Mouse (Mus musculus) limb, embryonic 13.5 days (tissue): Measurements from ENCODE around the gene Tenm2. TPM values are rescaled to one million over a fixed set of nuclear protein-coding genes. Genes with fewer than 3 reads are reported as not detected.
A peak's percentile ranks its signal among the peaks of the same experiment; 100 is the strongest.

Experiments
- ATAC-seq: fragments of 200-750 bp; cut with Nextera tagmentation; 2 replicates; pipeline ENCODE4 v1.8.0; 2017; ENCODE audit warnings: low read depth, moderate number of reproducible peaks, moderate TSS enrichment; ENCODE audit not compliant: low FRiP score
- H3K27ac ChIP-seq: fragments of 300-500 bp; sonication (generic); 2 replicates; pipeline ENCODE4 v1.5.1; 2015; ENCODE audit warnings: inconsistent platforms, mild to moderate bottlenecking, moderate library complexity
- H3K27me3 ChIP-seq: fragments of 300-500 bp; sonication (generic); 2 replicates; pipeline ENCODE4 v1.6.1; 2015; ENCODE audit warnings: mild to moderate bottlenecking, inconsistent platforms
- H3K36me3 ChIP-seq: fragments of 300-500 bp; sonication (generic); 2 replicates; pipeline ENCODE4 v1.6.1; 2015; ENCODE audit warnings: inconsistent platforms, mild to moderate bottlenecking, moderate library complexity
- H3K4me1 ChIP-seq: fragments of 300-500 bp; sonication (generic); 2 replicates; pipeline ENCODE4 v1.6.1; 2015; ENCODE audit warnings: inconsistent platforms
- H3K4me2 ChIP-seq: fragments of 300-500 bp; sonication (generic); replicated peaks from 2 replicates; pipeline ENCODE4 v1.6.1; 2015; ENCODE audit warnings: inconsistent platforms, mild to moderate bottlenecking, moderate library complexity
- H3K4me3 ChIP-seq: fragments of 300-500 bp; sonication (generic); 2 replicates; pipeline ENCODE4 v1.5.1; 2015; ENCODE audit warnings: moderate library complexity, mild to moderate bottlenecking, inconsistent platforms
- H3K9ac ChIP-seq: fragments of 300-500 bp; sonication (generic); 2 replicates; pipeline ENCODE4 v1.6.1; 2015; ENCODE audit warnings: mild to moderate bottlenecking, inconsistent platforms
- H3K9me3 ChIP-seq: fragments of 300-500 bp; sonication (generic); 2 replicates; pipeline ENCODE4 v1.6.1; 2016; ENCODE audit warnings: inconsistent platforms
- WGBS: fragments of 180-500 bp; shearing (Covaris S2); methylation state at CpG from one replicate; pipeline ENCODE4 v1.1.7; 2015; 5-methylcytosine and 5-hydroxymethylcytosine counted together
- polyA plus RNA-seq: library from polyadenylated mRNA; unstranded; fragments of >200 nt; fragmentation: Nextera tagmentation; extraction: Ambion mirVana; gene quantifications from 2 replicates; pipeline ENCODE4 v1.2.1, GENCODE M21; 2015

Tenm2 gene
- polyA plus RNA-seq, 1 experiment from 2014 or later, result 6.4 TPM

DNA sequence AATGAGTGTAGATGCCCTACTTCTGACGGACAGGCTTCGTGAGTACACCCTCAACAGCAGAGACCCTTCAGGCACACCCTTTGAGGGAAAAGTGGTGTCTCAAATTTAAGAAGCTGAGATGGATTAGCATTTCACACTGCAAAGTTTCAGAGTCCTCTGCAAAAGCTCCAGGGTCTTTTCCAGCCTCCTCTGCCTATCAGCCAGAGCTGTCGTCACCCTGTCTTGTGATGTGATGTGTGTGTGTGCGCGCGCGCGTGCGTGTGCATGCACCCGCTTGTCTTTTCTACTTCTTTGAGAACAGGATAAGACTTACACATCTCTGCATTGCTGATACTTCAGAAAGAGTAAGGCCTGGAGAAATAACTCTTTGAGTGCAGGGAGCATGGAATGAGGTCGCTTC, 1179.2 kb downstream of the Tenm2 start:
- H3K9ac ChIP-seq, result no peak overlapping the region
- no peak overlapping the region for H3K27ac ChIP-seq
- no peak overlapping the region for H3K4me3 ChIP-seq
- no peaks in the 10 kb centered on the region for H3K4me1 ChIP-seq
- no peaks in the 10 kb centered on the region for H3K9me3 ChIP-seq
- H3K27me3 ChIP-seq, result no peaks in the 10 kb centered on the region
- WGBS, result 87% methylated on average over 11 of the region's 11 CpGs
- no peak overlapping the region for H3K4me2 ChIP-seq
- H3K36me3 ChIP-seq, result no peaks in the 10 kb centered on the region
- ATAC-seq, result no peak

DNA sequence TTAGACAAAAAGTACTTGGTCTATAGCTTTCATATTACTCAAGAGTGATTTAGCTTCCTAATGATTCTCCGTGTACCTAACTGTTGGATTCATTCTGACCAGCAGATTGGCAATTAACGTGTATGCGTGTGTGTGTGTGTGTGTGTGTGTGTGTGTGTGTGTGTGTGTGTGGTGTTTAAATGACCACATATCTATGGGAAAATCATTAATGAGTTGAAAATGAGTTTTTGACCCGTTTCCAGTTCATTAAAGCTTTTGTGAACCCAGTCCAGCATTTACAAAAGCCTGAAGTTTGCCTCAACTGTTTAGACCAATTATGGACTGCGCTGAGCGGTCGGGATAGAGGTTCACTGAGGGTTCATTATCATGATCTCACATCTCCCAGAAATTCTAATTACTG, 1181.4 kb downstream of the Tenm2 start:
- Histone ChIP-seq H3K36me3 (no peaks in the 10 kb centered on the region), H3K27me3 (0 out of 2 replicates have a peak, but pooled peaks cover 3% of the 10 kb centered on the region), H3K27ac (no peak overlapping the region), H3K4me3 (no peak overlapping the region), H3K9ac (no peak overlapping the region), H3K9me3 (no peaks in the 10 kb centered on the region), H3K4me1 (no peaks in the 10 kb centered on the region), H3K4me2 (no peak overlapping the region)
- 77% methylated on average over 7 of the region's 7 CpGs for WGBS
- no peak for ATAC-seq

DNA sequence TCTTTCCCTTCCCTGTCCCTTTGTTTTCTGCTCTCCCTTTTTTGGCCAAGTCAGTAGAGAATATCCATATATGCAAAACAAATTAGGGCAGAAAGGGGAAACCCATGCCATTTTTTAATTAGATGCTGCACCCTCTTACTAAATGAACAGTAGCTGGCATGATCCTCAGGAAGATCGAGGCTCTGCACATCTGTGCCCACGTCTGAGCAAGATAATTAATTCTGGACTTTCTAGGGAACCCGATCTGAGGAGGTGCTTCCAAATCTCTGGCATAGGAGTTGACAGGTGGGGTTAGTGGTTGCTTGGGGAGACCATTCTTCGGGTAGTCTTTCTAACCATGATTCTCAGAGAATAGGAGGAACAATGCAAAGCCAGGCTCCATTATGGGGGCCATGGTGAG, 1182.3 kb downstream of the Tenm2 start:
- no peaks in the 10 kb centered on the region for H3K4me1 ChIP-seq
- H3K9me3 ChIP-seq, result no peaks in the 10 kb centered on the region
- no peaks in the 10 kb centered on the region for H3K36me3 ChIP-seq
- no peak for ATAC-seq
- H3K9ac ChIP-seq, result no peak overlapping the region
- no peak overlapping the region for H3K4me3 ChIP-seq
- H3K27ac ChIP-seq, result no peak overlapping the region
- H3K4me2 ChIP-seq, result no peak overlapping the region
- 71% methylated on average over 4 of the region's 4 CpGs for WGBS
- H3K27me3 ChIP-seq, result 0 out of 2 replicates have a peak, but pooled peaks cover 6% of the 10 kb centered on the region

DNA sequence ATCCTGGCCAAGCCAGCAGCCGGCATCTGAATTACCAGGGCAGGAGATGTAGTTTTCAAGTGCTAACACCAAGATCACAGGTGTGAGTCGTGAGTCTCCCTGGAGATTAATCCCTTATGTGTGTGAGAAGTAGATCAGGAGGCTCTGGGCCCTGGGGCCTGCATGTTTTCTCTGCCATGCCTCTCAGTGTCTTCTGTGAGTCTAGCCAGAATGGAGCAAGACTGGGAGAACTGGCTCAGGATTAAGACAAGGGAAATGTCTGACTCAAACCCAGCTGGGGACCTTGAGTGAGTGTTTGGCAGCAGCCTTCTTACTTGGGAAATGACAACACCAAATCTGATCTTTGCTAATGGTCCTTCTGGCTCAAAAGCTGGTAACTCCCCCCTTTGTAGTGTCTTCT, 1183.2 kb downstream of the Tenm2 start:
- Histone ChIP-seq H3K27ac (no peak overlapping the region), H3K36me3 (no peaks in the 10 kb centered on the region), H3K27me3 (0 out of 2 replicates have a peak, but pooled peaks cover 6% of the 10 kb centered on the region), H3K4me1 (no peaks in the 10 kb centered on the region), H3K9me3 (no peaks in the 10 kb centered on the region), H3K4me2 (no peak overlapping the region), H3K9ac (no peak overlapping the region), H3K4me3 (no peak overlapping the region)
- ATAC-seq, result no peak
- WGBS, result 35% methylated on average over 2 of the region's 2 CpGs

DNA sequence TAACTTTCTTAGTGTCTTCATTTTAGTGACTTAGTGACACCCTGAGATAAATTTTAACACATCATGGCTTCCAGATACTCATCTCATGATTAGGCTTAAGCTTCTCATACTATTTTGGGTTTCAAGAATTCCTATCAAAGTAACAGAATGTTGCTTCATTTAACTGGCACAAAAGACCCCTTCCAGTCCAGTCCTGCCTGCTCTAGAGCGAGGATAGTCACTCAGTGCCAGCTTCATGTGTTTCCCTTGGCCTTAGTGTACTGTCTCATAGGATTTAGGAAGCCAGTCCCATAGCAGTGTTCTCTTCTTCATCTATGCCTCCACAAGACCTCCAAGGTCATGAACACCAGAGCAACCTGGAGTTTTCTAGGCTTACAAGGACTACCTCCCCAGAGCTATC, 1183.7 kb downstream of the Tenm2 start:
- no peaks in the 10 kb centered on the region for H3K9me3 ChIP-seq
- 86% methylated on average over 1 of the region's 1 CpGs for WGBS
- no peak overlapping the region for H3K9ac ChIP-seq
- no peak overlapping the region for H3K4me3 ChIP-seq
- no peak overlapping the region for H3K27ac ChIP-seq
- ATAC-seq, result no peak
- H3K27me3 ChIP-seq, result peaks cover 9% of the 10 kb centered on the region; the same call in 1 of the 2 replicates
- H3K4me1 ChIP-seq, result no peaks in the 10 kb centered on the region
- H3K36me3 ChIP-seq, result no peaks in the 10 kb centered on the region
- no peak overlapping the region for H3K4me2 ChIP-seq

DNA sequence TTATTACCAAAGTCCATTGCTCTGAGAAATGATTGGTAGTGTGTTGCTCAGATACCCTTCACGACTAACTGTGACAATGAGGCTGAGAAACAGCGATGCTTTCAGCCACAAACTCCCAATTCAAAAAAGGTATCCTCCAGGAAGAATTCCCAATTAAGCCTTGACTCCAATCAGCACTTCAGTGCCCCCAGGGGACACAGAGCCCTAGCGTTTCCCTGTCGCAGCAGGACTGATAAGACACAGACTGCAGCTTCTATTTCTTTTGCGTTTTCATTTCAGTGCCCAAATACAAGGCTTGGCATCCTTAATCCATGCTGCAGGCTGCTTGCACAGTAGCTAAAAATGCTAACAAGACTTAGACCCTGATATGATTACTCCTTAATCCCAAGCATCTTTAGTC, 1186.2 kb downstream of the Tenm2 start:
- no peak overlapping the region for H3K4me2 ChIP-seq
- ATAC-seq, result no peak
- H3K9me3 ChIP-seq, result no peaks in the 10 kb centered on the region
- 37% methylated on average over 5 of the region's 5 CpGs for WGBS
- H3K27ac ChIP-seq, result no peak overlapping the region
- H3K9ac ChIP-seq, result no peak overlapping the region
- H3K4me3 ChIP-seq, result no peak overlapping the region
- H3K36me3 ChIP-seq, result no peaks in the 10 kb centered on the region
- H3K4me1 ChIP-seq, result peaks cover 5% of the 10 kb centered on the region; the same call in 1 of the 2 replicates
- H3K27me3 ChIP-seq, result peaks cover 15% of the 10 kb centered on the region; the same call in 1 of the 2 replicates

DNA sequence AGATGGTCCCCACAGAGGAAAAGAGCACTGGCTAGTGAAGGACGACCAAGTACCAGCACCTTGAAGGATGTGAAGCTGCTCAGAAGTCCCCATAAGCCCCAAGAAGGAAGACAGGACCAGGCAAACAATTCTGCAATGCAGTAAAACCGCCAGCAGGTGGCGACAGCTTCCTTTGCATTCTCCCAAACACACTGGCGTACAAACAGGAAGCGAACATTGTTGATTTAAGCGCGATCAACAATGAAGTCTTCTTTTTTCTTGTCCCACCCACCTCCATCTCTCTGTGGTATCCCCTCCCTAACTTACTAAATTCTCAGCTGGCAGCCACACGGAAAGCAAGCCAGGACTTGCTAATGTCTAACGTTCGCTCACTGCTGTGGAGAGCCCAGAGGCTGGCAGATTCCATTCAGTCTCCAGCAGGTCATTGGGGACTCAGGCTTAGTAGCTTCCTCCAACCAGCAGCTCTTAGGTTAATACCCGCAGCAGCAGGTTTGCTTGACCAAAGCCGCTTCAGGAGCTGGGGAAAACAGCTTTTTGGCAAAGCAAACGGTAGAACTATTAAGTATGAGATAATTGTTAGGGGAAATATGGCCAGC, 1190.0 kb downstream of the Tenm2 start:
- no peaks in the 10 kb centered on the region for H3K36me3 ChIP-seq
- H3K27me3 ChIP-seq, result peaks cover 28% of the 10 kb centered on the region; the same call in 1 of the 2 replicates
- peak overlapping the region; percentile 54; the same call in 1 of the 2 replicates for H3K9ac ChIP-seq
- peak; percentile 55 for ATAC-seq
- H3K9me3 ChIP-seq, result no peaks in the 10 kb centered on the region
- peak overlapping the region; percentile 60 for H3K4me2 ChIP-seq
- WGBS, result 3% methylated on average over 13 of the region's 13 CpGs
- H3K4me1 ChIP-seq, result peaks cover 5% of the 10 kb centered on the region; the same call in 1 of the 2 replicates
- H3K27ac ChIP-seq, result no peak overlapping the region
- H3K4me3 ChIP-seq, result peak overlapping the region; percentile 46

DNA sequence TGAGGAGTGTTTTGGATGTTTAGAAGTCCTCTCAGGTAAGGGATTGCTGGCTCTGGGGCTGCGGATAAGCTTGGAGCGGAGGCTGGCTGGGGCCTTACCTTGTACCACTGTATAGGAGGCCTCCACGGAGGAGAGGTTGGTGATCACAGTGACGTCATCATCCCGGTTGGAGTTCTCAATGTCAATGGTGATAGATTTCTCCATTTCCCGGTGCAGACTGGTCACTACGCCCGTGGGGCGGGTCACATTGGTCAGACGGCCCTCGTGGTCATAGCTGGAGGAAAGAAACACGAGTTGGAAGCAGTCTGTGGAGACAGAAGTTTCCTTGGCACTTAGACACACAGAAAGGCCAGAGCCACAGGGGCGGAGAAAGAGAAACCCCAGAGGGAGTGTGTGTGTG, 1194.4 kb downstream of the Tenm2 start:
- WGBS, result 84% methylated on average over 13 of the region's 13 CpGs
- Histone ChIP-seq H3K27me3 (peaks cover 28% of the 10 kb centered on the region), H3K9me3 (no peaks in the 10 kb centered on the region), H3K4me2 (no peak overlapping the region), H3K4me3 (no peak overlapping the region), H3K36me3 (no peaks in the 10 kb centered on the region), H3K27ac (no peak overlapping the region), H3K4me1 (peaks cover 17% of the 10 kb centered on the region), H3K9ac (no peak overlapping the region)
- ATAC-seq, result no peak

DNA sequence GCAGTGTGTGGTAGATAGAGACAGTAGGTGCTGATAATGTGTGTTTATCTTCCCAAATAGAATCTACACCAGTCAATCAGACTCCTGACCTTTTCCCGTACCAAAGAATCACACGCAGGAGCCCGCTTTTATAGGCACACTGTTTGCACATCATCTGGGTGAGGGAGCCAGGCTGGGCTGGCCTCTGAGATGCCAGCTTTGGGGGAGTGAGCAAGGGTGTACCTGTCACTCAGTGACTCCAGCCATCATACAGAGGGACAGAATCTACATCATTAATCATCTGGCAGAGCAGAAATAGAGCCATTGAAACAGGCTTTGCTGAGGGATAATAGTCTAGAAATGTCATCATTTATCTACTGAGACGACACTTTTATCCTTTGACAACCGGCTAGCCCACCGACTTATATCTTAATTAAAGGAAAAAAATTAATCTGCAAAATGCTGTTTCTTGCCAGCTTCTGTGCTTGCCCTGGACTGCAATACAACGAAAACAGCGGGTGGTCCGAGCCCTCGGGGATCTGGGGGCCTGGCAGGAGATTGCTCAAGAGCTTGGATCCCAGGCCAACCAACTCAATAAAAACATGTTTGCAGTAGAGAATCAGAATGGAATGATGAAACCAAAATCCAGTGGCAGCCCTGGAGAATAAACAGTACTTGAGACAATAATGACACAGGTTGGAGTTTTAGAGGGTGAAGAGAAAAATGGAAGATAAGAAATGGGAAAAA, 1195.1 kb downstream of the Tenm2 start:
- Histone ChIP-seq H3K9me3 (no peaks in the 10 kb centered on the region), H3K4me3 (no peak overlapping the region), H3K4me2 (no peak overlapping the region), H3K27ac (no peak overlapping the region), H3K27me3 (peaks cover 28% of the 10 kb centered on the region), H3K9ac (no peak overlapping the region), H3K36me3 (no peaks in the 10 kb centered on the region), H3K4me1 (peaks cover 20% of the 10 kb centered on the region)
- ATAC-seq, result no peak
- 73% methylated on average over 10 of the region's 10 CpGs for WGBS

DNA sequence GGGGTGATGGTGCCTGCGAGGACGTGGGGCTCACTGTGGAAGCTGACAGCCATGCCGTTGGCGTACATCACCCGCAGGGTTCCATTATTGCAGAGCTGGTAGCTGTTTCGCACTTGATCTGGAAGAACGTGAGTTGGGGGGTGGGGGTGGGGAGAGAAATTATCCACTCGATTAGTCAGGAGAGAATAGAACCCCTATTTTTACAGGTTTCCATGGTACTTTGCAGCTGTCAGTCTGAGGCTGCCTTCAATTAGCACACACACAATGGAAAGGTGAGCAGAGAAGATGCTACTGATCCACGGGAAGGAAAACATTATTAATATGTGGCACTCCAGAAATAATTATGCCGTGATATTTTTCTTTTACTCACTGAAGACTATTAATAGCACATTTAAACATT, 1195.9 kb downstream of the Tenm2 start:
- no peak for ATAC-seq
- no peak overlapping the region for H3K4me2 ChIP-seq

DNA sequence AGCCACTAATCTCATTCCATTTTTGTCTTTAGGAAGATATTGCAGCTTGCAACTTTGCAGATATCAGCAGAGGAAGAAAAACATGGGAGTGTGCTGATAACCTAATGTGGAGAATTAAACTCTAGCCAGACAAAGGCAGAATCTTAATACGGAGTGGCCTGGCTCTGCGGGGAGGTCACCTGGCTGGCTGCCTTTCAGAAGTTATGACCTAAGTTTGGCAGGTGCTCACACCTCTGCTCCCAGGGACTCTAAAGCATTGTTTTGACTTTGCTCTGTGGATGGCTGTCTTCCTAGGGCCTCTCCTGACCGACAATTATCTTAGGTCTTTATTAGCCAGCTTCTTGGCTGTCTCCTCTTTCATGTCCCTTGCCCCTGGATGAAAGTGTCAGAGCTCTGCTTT, 1197.4 kb downstream of the Tenm2 start:
- H3K27me3 ChIP-seq, result peaks cover 12% of the 10 kb centered on the region

More for the DNA sequence above, 1195.9 kb downstream of the Tenm2 start:
- H3K4me3 ChIP-seq, result no peak overlapping the region
- H3K9me3 ChIP-seq, result no peaks in the 10 kb centered on the region
- H3K4me1 ChIP-seq, result peaks cover 20% of the 10 kb centered on the region
- peaks cover 25% of the 10 kb centered on the region for H3K27me3 ChIP-seq
- H3K36me3 ChIP-seq, result no peaks in the 10 kb centered on the region
- WGBS, result 91% methylated on average over 10 of the region's 10 CpGs
- no peak overlapping the region for H3K9ac ChIP-seq
- H3K27ac ChIP-seq, result no peak overlapping the region

DNA sequence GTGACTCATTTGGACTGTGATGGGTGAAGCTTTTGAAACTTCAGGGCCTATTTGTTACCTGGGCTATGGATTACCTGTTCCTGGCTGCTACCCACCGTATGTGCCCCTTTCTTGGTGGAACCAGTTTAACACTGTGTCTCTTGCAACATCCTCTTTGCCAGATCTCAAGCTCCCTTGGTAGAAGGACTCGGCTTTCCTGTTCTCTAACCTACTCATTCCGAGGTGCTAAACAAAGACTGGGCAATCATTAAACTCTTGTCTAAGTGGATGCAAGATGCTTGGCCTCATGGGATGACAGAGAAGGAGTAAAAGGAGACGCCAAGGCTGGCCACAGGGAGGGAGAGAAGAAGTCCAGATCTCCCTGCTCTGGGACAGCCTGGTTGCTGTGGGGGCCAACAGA, 1198.5 kb downstream of the Tenm2 start:
- Histone ChIP-seq H3K27me3 (peaks cover 10% of the 10 kb centered on the region), H3K36me3 (no peaks in the 10 kb centered on the region), H3K9ac (no peak overlapping the region), H3K27ac (no peak overlapping the region), H3K4me2 (no peak overlapping the region), H3K4me3 (no peak overlapping the region), H3K4me1 (peaks cover 20% of the 10 kb centered on the region), H3K9me3 (no peaks in the 10 kb centered on the region)
- 70% methylated on average over 4 of the region's 4 CpGs for WGBS
- ATAC-seq, result no peak

More for the DNA sequence above, 1197.4 kb downstream of the Tenm2 start:
- Histone ChIP-seq H3K9ac (no peak overlapping the region), H3K27ac (no peak overlapping the region), H3K4me3 (no peak overlapping the region), H3K4me2 (no peak overlapping the region), H3K9me3 (no peaks in the 10 kb centered on the region), H3K36me3 (no peaks in the 10 kb centered on the region), H3K4me1 (peaks cover 20% of the 10 kb centered on the region)
- ATAC-seq, result no peak
- 53% methylated on average over 3 of the region's 3 CpGs for WGBS
